Mouse (Mus musculus): ENCODE results near the gene Cenpl. TPM values are rescaled to one million over a fixed set of nuclear protein-coding genes. Genes with fewer than 3 reads are reported as not detected.

Gene Cenpl
- 6.4 and 7.8 TPM in 2 replicates for polyA plus RNA-seq (2015; fragmentation: Nextera tagmentation; extraction: Ambion mirVana)

GRCm38 (mm10) chr1:161070352-161071271 is at the start of gene Cenpl, which contains the start of gene Dars2:
Gene Cenpl (plus strand): TSS chr1:161070713.
Gene Dars2 (minus strand): TSS chr1:161070658.

DNA sequence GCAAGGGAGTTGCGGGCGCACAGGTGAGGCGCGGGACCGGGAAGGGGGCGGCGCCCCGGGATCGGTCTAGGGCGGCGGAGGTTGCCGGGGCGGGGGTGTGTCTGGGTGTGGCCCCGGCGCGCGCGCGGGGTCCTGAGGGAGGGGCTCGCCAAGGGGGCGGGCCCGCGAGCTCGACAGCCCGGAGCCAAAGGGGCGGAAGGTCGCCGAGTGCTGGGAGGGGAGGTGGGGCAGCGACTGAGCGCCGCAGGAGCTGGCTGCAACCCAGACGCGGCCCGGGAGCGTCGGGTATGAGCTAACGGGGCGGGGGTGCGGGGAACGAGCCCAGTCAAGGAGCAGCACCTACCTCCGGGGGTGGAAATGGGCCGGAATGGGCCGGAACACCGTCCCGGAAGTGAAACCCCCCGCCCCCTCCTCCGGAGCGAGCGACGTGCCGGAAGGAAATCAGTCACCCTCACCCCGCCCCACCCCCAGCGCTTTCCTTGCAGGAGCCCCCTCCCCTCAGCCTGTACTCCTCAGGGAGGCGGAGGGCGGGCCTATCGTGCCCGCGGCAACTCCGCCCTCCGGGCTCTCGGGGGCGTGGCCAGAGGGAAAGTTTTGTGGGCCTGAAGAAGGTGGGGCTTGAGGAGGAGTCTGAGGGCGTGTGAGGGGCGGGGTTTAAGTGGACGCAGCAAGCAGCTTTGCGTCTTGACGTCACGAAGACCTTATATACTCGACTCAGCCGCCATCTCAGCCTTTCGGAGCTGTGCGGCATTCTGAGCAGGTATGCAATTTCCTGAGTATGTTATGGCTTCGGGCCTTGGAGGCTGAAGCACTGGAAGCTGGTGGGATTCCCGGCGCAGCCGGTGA is 35.9 kb upstream of the Cenpl start, which contains the start of gene Zbtb37:
Gene Zbtb37, minus strand, starts transcription at position 415 of the 846 bp plus-strand sequence.

DNA sequence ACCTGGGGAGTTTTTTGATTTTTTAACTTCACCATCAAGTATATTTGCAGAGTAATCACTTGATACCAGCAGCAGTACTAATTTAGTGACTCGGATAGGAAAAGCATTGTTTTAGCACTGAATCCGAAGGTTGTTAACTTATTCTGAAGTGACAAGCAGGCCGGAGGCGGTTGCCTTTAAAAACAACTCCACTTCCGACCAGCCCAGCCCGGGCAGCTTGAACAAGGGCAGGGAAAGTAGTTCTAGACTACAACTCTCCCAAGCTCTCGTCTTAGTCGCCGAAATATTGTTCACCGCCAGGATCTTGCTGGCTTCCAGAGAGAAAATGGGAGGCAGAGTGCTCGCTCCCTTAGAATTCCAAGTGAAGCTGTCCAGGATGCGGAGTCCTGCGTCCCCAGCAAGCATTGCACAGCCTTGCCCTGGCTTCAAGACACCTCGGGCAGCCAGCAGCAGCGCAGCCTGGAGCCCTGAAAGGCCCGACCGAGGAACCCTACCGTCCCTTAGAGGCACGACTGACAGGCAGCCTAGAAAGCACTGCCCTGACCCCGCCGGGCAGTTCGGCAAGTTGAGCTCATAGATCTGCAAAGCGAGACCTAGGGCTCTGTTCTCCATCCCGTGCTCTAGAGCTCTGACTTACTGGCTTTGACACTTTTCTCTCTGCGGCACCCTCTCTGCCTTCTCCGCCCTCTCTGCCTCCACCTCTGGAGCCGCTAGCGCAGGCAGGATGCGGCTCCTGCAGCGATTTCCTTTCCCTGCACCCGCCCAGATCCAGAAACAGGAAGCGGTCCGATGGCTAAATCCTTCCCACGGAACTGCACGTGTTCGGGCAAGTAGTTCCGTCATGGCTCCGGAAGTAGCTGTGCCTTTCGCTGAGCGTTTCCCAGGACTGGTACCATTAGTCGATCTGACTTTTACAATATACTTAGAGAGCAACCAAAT is 60.5 kb downstream of the Cenpl start, which contains the start of gene Klhl20:
Gene Klhl20, minus strand, starts transcription at position 786 of the 939 bp plus-strand sequence.

Other genes with a start within 250 kb of the Cenpl start
- 4.0 and 4.3 TPM in 2 replicates for gene Rc3h1, start 164.3 kb upstream of the Cenpl start, polyA plus RNA-seq (2015; fragmentation: Nextera tagmentation; extraction: Ambion mirVana)
- 1.2 and 1.9 TPM in 2 replicates for gene Serpinc1, start 92.1 kb upstream of the Cenpl start, polyA plus RNA-seq (2015; fragmentation: Nextera tagmentation; extraction: Ambion mirVana)
- gene Zbtb37, start 35.9 kb upstream of the Cenpl start, polyA plus RNA-seq (2015; fragmentation: Nextera tagmentation; extraction: Ambion mirVana), result 4.1 and 4.4 TPM in 2 replicates
- 13.5 and 14.2 TPM in 2 replicates for gene Dars2, start 55 bp upstream of the Cenpl start, polyA plus RNA-seq (2015; fragmentation: Nextera tagmentation; extraction: Ambion mirVana)
- 8.1 and 9.1 TPM in 2 replicates for gene Klhl20, start 60.8 kb downstream of the Cenpl start, polyA plus RNA-seq (2015; fragmentation: Nextera tagmentation; extraction: Ambion mirVana)
- 0.04 and 0.28 TPM in 2 replicates for gene Ankrd45, start 72.0 kb downstream of the Cenpl start, polyA plus RNA-seq (2015; fragmentation: Nextera tagmentation; extraction: Ambion mirVana)
- not detected in 2 replicates for gene Tex50, start 88.6 kb downstream of the Cenpl start, polyA plus RNA-seq (2015; fragmentation: Nextera tagmentation; extraction: Ambion mirVana)
- gene Prdx6, start 180.5 kb downstream of the Cenpl start, polyA plus RNA-seq (2015; fragmentation: Nextera tagmentation; extraction: Ambion mirVana), result 136 and 151 TPM in 2 replicates